ENCODE assay signal across 10 mouse cellular contexts in genomic region chr7:30454259-30454658, GRCm38 (mm10). TPM values are rescaled to one million over a fixed set of nuclear protein-coding genes. Genes with fewer than 3 reads are reported as not detected.
A peak's percentile ranks its signal among the peaks of the same experiment; 100 is the strongest.
DNase-seq lines count a peak whose midpoint lies in the region; ATAC-seq and TF ChIP-seq lines count a peak whose summit lies in the region.
"Had no signal": no experiment of that assay in that cellular context is flagged by ENCODE, and none has a peak within 500 bp of the region (broad histone marks: within the 10 kb centered on the region; RNA-seq: fewer than 3 reads in every experiment).

No protein-coding gene starts in this region.

- peaks cover 97% of the 10 kb centered on the region for H3K27me3 ChIP-seq in midbrain, embryonic 10.5 days (ENCODE audit: low read depth, poor library complexity, severe bottlenecking)
- peaks cover 57% of the 10 kb centered on the region for H3K27me3 ChIP-seq in midbrain, embryonic 16.5 days (ENCODE audit: control insufficient read depth, insufficient read depth, low read depth, low read length)
- H3K27me3 ChIP-seq in hindbrain, embryonic 10.5 days (ENCODE audit: insufficient read depth, poor library complexity, severe bottlenecking), result peaks cover 91% of the 10 kb centered on the region
- H3K27me3 ChIP-seq in liver, embryonic 13.5 days, result peaks cover 70% of the 10 kb centered on the region
- peaks cover 65% of the 10 kb centered on the region for H3K27me3 ChIP-seq in stomach, embryonic 16.5 days (ENCODE audit: control insufficient read depth, insufficient read depth, low read length)

- no peak for DNase-seq in midbrain, embryonic 10.5 days (ENCODE audit: low spot score)
- DNase-seq in hindbrain, embryonic 10.5 days (ENCODE audit: low spot score), result no peak
- DNase-seq in liver, embryonic 13.5 days, result no peak
- no peak for DNase-seq in left cerebral cortex, adult 2 months (ENCODE audit: extremely low spot score in 1 of 2, low spot score in 2 of 2)
- no peak for DNase-seq in embryo, embryonic 9.5 days (ENCODE audit: extremely low spot score)
- DNase-seq: right cerebral cortex, postnatal 4 days had no signal

- peaks cover 42% of the 10 kb centered on the region for H3K4me1 ChIP-seq in midbrain, embryonic 10.5 days
- peaks cover 27% of the 10 kb centered on the region for H3K4me1 ChIP-seq in midbrain, embryonic 16.5 days (ENCODE audit: control insufficient read depth, insufficient read depth, low read length)
- H3K4me1 ChIP-seq in hindbrain, embryonic 10.5 days (replicated peaks), result peaks cover 43% of the 10 kb centered on the region
- peaks cover 19% of the 10 kb centered on the region for H3K4me1 ChIP-seq in liver, embryonic 13.5 days (replicated peaks)
- H3K4me1 ChIP-seq in stomach, embryonic 16.5 days (ENCODE audit: control insufficient read depth, insufficient read depth, low read length), result peaks cover 7% of the 10 kb centered on the region; the same call in 1 of the 2 replicates

- H3K9ac ChIP-seq in midbrain, embryonic 16.5 days (ENCODE audit: low read depth, low read length), result no peak overlapping the region; the same call in 1 of the 2 replicates
- no peak overlapping the region for H3K9ac ChIP-seq in liver, embryonic 13.5 days
- H3K9ac ChIP-seq in stomach, embryonic 16.5 days (ENCODE audit: low read length), result no peak overlapping the region

- H3K9me3 ChIP-seq in midbrain, embryonic 10.5 days (replicated peaks), result 0 out of 2 replicates have a peak, but pooled peaks cover 2% of the 10 kb centered on the region
- no peaks in the 10 kb centered on the region for H3K9me3 ChIP-seq in midbrain, embryonic 16.5 days (replicated peaks; ENCODE audit: control insufficient read depth, low read length, poor library complexity, severe bottlenecking)
- H3K9me3 ChIP-seq in hindbrain, embryonic 10.5 days, result no peaks in the 10 kb centered on the region
- no peaks in the 10 kb centered on the region for H3K9me3 ChIP-seq in liver, embryonic 13.5 days (replicated peaks)
- no peaks in the 10 kb centered on the region for H3K9me3 ChIP-seq in stomach, embryonic 16.5 days (replicated peaks; ENCODE audit: control insufficient read depth, low read length)

- no peak overlapping the region for H3K27ac ChIP-seq in midbrain, embryonic 10.5 days (replicated peaks)
- H3K27ac ChIP-seq in midbrain, embryonic 16.5 days (ENCODE audit: low read length), result no peak overlapping the region
- H3K27ac ChIP-seq in hindbrain, embryonic 10.5 days, result no peak overlapping the region
- H3K27ac ChIP-seq in liver, embryonic 13.5 days, result no peak overlapping the region
- no peak overlapping the region for H3K27ac ChIP-seq in stomach, embryonic 16.5 days (ENCODE audit: low read length)
- H3K27ac ChIP-seq in left cerebral cortex, adult 2 months, result no peak overlapping the region

- TF ChIP-seq CTCF in left cerebral cortex, adult 2 months (IDR thresholded peaks at IDR 0.05), result no peak

- no peaks in the 10 kb centered on the region for H3K36me3 ChIP-seq in midbrain, embryonic 10.5 days
- H3K36me3 ChIP-seq in midbrain, embryonic 16.5 days (ENCODE audit: control insufficient read depth, insufficient read depth, low read length), result no peaks in the 10 kb centered on the region
- no peaks in the 10 kb centered on the region for H3K36me3 ChIP-seq in hindbrain, embryonic 10.5 days
- H3K36me3 ChIP-seq in liver, embryonic 13.5 days, result no peaks in the 10 kb centered on the region
- no peaks in the 10 kb centered on the region for H3K36me3 ChIP-seq in stomach, embryonic 16.5 days (ENCODE audit: control insufficient read depth, insufficient read depth, low read length)

- H3K4me2 ChIP-seq in midbrain, embryonic 16.5 days (ENCODE audit: low read length), result no peak overlapping the region; the same call in 1 of the 2 replicates
- H3K4me2 ChIP-seq in liver, embryonic 13.5 days, result peak overlapping the region; percentile 43
- H3K4me2 ChIP-seq in stomach, embryonic 16.5 days (ENCODE audit: low read depth, low read length), result peak overlapping the region; percentile 25; the same call in 1 of the 2 replicates

- intact Hi-C loops in left cerebral cortex, adult 2 months (cut with DNase I), result no loop called here

- no peak for ATAC-seq in midbrain, embryonic 16.5 days
- 0 out of 2 replicates have a peak, but pooled peaks have one; percentile 26 for ATAC-seq in liver, embryonic 13.5 days (ENCODE audit: low read depth)
- no peak for ATAC-seq in stomach, embryonic 16.5 days (ENCODE audit: insufficient read depth, low FRiP score)

- peak overlapping the region; percentile 19; the same call in 1 of the 2 replicates for H3K4me3 ChIP-seq in midbrain, embryonic 10.5 days
- no peak overlapping the region for H3K4me3 ChIP-seq in midbrain, embryonic 16.5 days (ENCODE audit: low read depth, low read length)
- peak overlapping the region; percentile 32 for H3K4me3 ChIP-seq in hindbrain, embryonic 10.5 days
- H3K4me3 ChIP-seq in liver, embryonic 13.5 days (replicated peaks), result peak overlapping the region; percentile 21; the same call in 1 of the 2 replicates
- H3K4me3 ChIP-seq in stomach, embryonic 16.5 days (replicated peaks; ENCODE audit: low read length), result peak overlapping the region; percentile 10; the same call in 1 of the 2 replicates
- H3K4me3 ChIP-seq in left cerebral cortex, adult 2 months, result no peak overlapping the region

- 8% methylated on average over 6 of the region's 6 CpGs for WGBS in midbrain, embryonic 10.5 days
- 5% methylated on average over 6 of the region's 6 CpGs for WGBS in midbrain, embryonic 16.5 days
- 7% methylated on average over 6 of the region's 6 CpGs for WGBS in hindbrain, embryonic 10.5 days
- 10% methylated on average over 6 of the region's 6 CpGs for WGBS in liver, embryonic 13.5 days (ENCODE audit: insufficient replicate concordance)
- WGBS in stomach, embryonic 16.5 days, result 10% methylated on average over 6 of the region's 6 CpGs

RNA-seq across cellular contexts. Expression of gene Kirrel2, which starts 3.2 kb away (rescaled TPM):
- 1.7 and 1.9 TPM in 2 replicates for polyA plus RNA-seq in midbrain, embryonic 10.5 days (2016; fragmentation: Nextera tagmentation; extraction: Ambion mirVana)
- 0.67 and 0.73 TPM in 2 replicates for polyA plus RNA-seq in midbrain, embryonic 16.5 days (2015; fragmentation: Nextera tagmentation; extraction: Ambion mirVana)
- polyA plus RNA-seq in hindbrain, embryonic 10.5 days (2016; fragmentation: Nextera tagmentation; extraction: Ambion mirVana), result 11.8 and 35.0 TPM in 2 replicates
- 0.16 and 0.20 TPM in 2 replicates for polyA plus RNA-seq in liver, embryonic 13.5 days (2015; fragmentation: Nextera tagmentation; extraction: Ambion mirVana)
- 1.4 and 1.9 TPM in 2 replicates for polyA plus RNA-seq in stomach, embryonic 16.5 days (2015; fragmentation: Nextera tagmentation; extraction: Ambion mirVana)
- 10 to 100 TPM; 11.0 to 11.9 TPM for total RNA-seq in left cerebral cortex, adult 2 months (2021)
- polyA plus RNA-seq: inflammation-experienced regulatory T-cells, adult 6 months had no signal

RNA-seq across cellular contexts. Expression of gene Nphs1, which starts 3.9 kb away (rescaled TPM):
- polyA plus RNA-seq in midbrain, embryonic 10.5 days (2016; fragmentation: Nextera tagmentation; extraction: Ambion mirVana), result 0.16 and 0.23 TPM in 2 replicates
- 0.46 and 0.50 TPM in 2 replicates for polyA plus RNA-seq in midbrain, embryonic 16.5 days (2015; fragmentation: Nextera tagmentation; extraction: Ambion mirVana)
- polyA plus RNA-seq in hindbrain, embryonic 10.5 days (2016; fragmentation: Nextera tagmentation; extraction: Ambion mirVana), result 1.7 and 4.2 TPM in 2 replicates
- polyA plus RNA-seq in liver, embryonic 13.5 days (2015; fragmentation: Nextera tagmentation; extraction: Ambion mirVana), result 0.13 and 0.17 TPM in 2 replicates
- polyA plus RNA-seq in stomach, embryonic 16.5 days (2015; fragmentation: Nextera tagmentation; extraction: Ambion mirVana), result 3.4 and 4.2 TPM in 2 replicates
- 1 to 10 TPM in 1 of 2 experiments, under 1 TPM in 1; 0.79 to 1.1 TPM for total RNA-seq in left cerebral cortex, adult 2 months (2021)
- total RNA-seq: gastrocnemius, postnatal 4 days had no signal

RNA-seq across cellular contexts. Expression of gene Aplp1, which starts 8.9 kb away (rescaled TPM):
- polyA plus RNA-seq in midbrain, embryonic 10.5 days (2016; fragmentation: Nextera tagmentation; extraction: Ambion mirVana), result 69.6 and 124 TPM in 2 replicates
- polyA plus RNA-seq in midbrain, embryonic 16.5 days (2015; fragmentation: Nextera tagmentation; extraction: Ambion mirVana), result 761 and 788 TPM in 2 replicates
- polyA plus RNA-seq in hindbrain, embryonic 10.5 days (2016; fragmentation: Nextera tagmentation; extraction: Ambion mirVana), result 69.7 and 184 TPM in 2 replicates
- polyA plus RNA-seq in liver, embryonic 13.5 days (2015; fragmentation: Nextera tagmentation; extraction: Ambion mirVana), result 4.6 and 4.7 TPM in 2 replicates
- 29.2 and 33.0 TPM in 2 replicates for polyA plus RNA-seq in stomach, embryonic 16.5 days (2015; fragmentation: Nextera tagmentation; extraction: Ambion mirVana)
- 1,000 to 10,000 TPM; 1,205 to 1,260 TPM for total RNA-seq in left cerebral cortex, adult 2 months (2021)

RNA-seq across cellular contexts. Expression of gene Nfkbid, which starts 32.7 kb away (rescaled TPM):
- 1.4 and 1.5 TPM in 2 replicates for polyA plus RNA-seq in midbrain, embryonic 10.5 days (2016; fragmentation: Nextera tagmentation; extraction: Ambion mirVana)
- polyA plus RNA-seq in midbrain, embryonic 16.5 days (2015; fragmentation: Nextera tagmentation; extraction: Ambion mirVana), result 2.7 and 2.9 TPM in 2 replicates
- polyA plus RNA-seq in hindbrain, embryonic 10.5 days (2016; fragmentation: Nextera tagmentation; extraction: Ambion mirVana), result 1.5 and 1.7 TPM in 2 replicates
- 1.2 TPM in 2 replicates for polyA plus RNA-seq in liver, embryonic 13.5 days (2015; fragmentation: Nextera tagmentation; extraction: Ambion mirVana)
- polyA plus RNA-seq in stomach, embryonic 16.5 days (2015; fragmentation: Nextera tagmentation; extraction: Ambion mirVana), result 1.5 and 2.0 TPM in 2 replicates
- total RNA-seq in left cerebral cortex, adult 2 months (2021), result 1 to 10 TPM; 3.9 to 5.1 TPM

RNA-seq across cellular contexts. Expression of gene Hcst, which starts 34.6 kb away (rescaled TPM):
- polyA plus RNA-seq in midbrain, embryonic 10.5 days (2016; fragmentation: Nextera tagmentation; extraction: Ambion mirVana), result 0.35 TPM in 1 of 2 replicates, not detected in the other
- not detected in 2 replicates for polyA plus RNA-seq in midbrain, embryonic 16.5 days (2015; fragmentation: Nextera tagmentation; extraction: Ambion mirVana)
- polyA plus RNA-seq in hindbrain, embryonic 10.5 days (2016; fragmentation: Nextera tagmentation; extraction: Ambion mirVana), result 0.55 and 0.57 TPM in 2 replicates
- polyA plus RNA-seq in liver, embryonic 13.5 days (2015; fragmentation: Nextera tagmentation; extraction: Ambion mirVana), result 2.7 and 4.0 TPM in 2 replicates
- 1.9 and 2.0 TPM in 2 replicates for polyA plus RNA-seq in stomach, embryonic 16.5 days (2015; fragmentation: Nextera tagmentation; extraction: Ambion mirVana)
- total RNA-seq in left cerebral cortex, adult 2 months (2021), result 1 to 10 TPM in 1 of 2 experiments, not detected in 1; 3.1 TPM

Comparison
In these comparisons a context has a peak if more than half of its experiments do, and no peak if none do; other contexts are left out.
1. H3K4me3 ChIP-seq: peak in midbrain, embryonic 10.5 days (single experiment), hindbrain, embryonic 10.5 days (single experiment), liver, embryonic 13.5 days (single experiment) and stomach, embryonic 16.5 days (single experiment); none in midbrain, embryonic 16.5 days (single experiment) and left cerebral cortex, adult 2 months (single experiment).